In the genomic region with DNA sequence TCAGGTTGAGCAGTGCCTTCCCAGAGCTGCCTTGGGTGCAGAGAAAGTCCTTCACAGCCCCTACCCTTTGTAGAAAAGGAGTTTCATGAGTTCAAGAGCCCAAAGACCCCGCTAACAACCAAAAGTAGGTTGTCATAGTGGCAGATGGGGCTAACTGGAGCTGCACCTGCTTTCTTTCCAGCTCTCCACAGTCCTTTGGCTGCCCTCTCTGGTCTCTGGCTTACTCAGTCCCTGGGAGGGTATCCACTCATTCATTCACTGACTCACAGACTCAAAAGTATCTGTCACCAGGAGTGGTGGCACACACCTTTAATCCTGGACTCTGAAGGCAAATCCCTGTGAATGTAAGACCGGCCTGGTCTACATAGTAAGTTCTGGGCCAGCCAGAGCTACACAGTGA, we compare ENCODE assay signal across 12 mouse cellular contexts.
"Had no signal": no experiment of that assay in that cellular context is flagged by ENCODE, and none has a peak within 500 bp of the region (broad histone marks: within the 10 kb centered on the region; RNA-seq: fewer than 3 reads in every experiment).

No protein-coding gene starts in this region.

- DNase-seq: retina, postnatal 1 day; right cerebral cortex, adult 18-20 months; right cerebral cortex, postnatal 14 days; right cerebral cortex, postnatal 25 days; right cerebral cortex, postnatal 4 days; spleen, adult 18-20 months; thymus, adult 18-20 months; thymus, adult 2 months; thymus, postnatal 14 days; thymus, postnatal 25 days; thymus, postnatal 36 days; thymus, postnatal 4 days had no signal
